Comparison of ENCODE assay signal across 18 mouse cellular contexts in the genomic region with DNA sequence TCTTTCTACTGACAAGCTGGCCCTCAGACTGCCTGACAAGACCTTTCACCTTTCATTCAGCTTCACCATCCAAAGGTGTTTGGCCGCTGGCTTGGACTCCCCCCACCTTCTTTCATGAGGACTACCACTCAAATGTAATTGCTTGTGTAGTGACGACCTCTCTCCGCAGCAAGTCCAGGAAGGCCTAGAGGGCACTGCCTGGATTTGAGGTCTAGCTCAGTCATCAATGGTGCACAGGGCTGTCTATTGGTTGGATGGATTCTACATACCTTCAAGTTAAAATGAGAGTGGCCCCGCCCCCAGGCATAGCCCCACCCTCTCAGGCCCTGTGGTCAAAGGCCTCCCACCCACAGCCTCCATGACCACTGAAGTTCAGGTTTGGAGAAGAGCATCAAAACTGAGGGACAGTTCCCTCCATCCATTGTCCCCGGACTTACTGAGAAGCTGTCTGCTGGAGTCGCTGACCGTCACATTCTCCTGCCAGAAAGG. TPM values are rescaled to one million over a fixed set of nuclear protein-coding genes. Genes with fewer than 3 reads are reported as not detected.
DNase-seq lines count a peak whose midpoint lies in the region; ATAC-seq lines count a peak whose summit lies in the region.
"Had no signal": no experiment of that assay in that cellular context is flagged by ENCODE, and none has a peak within 500 bp of the region (broad histone marks: within the 10 kb centered on the region; RNA-seq: fewer than 3 reads in every experiment).

No protein-coding gene starts in this region.

- peaks cover 46% of the 10 kb centered on the region for H3K27me3 ChIP-seq in hindbrain, embryonic 15.5 days
- H3K27me3 ChIP-seq in hindbrain, embryonic 10.5 days (ENCODE audit: insufficient read depth, poor library complexity, severe bottlenecking), result peaks cover 66% of the 10 kb centered on the region
- peaks cover 44% of the 10 kb centered on the region for H3K27me3 ChIP-seq in liver, embryonic 11.5 days (replicated peaks; ENCODE audit: control insufficient read depth, insufficient read depth, low read length)
- H3K27me3 ChIP-seq in neural tube, embryonic 12.5 days (replicated peaks), result peaks cover 40% of the 10 kb centered on the region

- H3K4me1 ChIP-seq in hindbrain, embryonic 15.5 days (replicated peaks), result peaks cover 11% of the 10 kb centered on the region
- peaks cover 11% of the 10 kb centered on the region for H3K4me1 ChIP-seq in hindbrain, embryonic 10.5 days (replicated peaks)
- H3K4me1 ChIP-seq in liver, embryonic 11.5 days (replicated peaks; ENCODE audit: control insufficient read depth, insufficient read depth, low read length), result no peaks in the 10 kb centered on the region
- H3K4me1 ChIP-seq in neural tube, embryonic 12.5 days, result peaks cover 9% of the 10 kb centered on the region

- no peaks in the 10 kb centered on the region for H3K36me3 ChIP-seq in hindbrain, embryonic 15.5 days
- no peaks in the 10 kb centered on the region for H3K36me3 ChIP-seq in hindbrain, embryonic 10.5 days
- H3K36me3 ChIP-seq in liver, embryonic 11.5 days (ENCODE audit: control insufficient read depth, insufficient read depth, low read length), result no peaks in the 10 kb centered on the region
- no peaks in the 10 kb centered on the region for H3K36me3 ChIP-seq in neural tube, embryonic 12.5 days
- H3K36me3 ChIP-seq: embryonic facial prominence, embryonic 12.5 days; forebrain, embryonic 12.5 days; heart, embryonic 13.5 days had no signal

- no peak overlapping the region; the same call in 1 of the 2 replicates for H3K4me3 ChIP-seq in hindbrain, embryonic 15.5 days
- H3K4me3 ChIP-seq in hindbrain, embryonic 10.5 days, result no peak overlapping the region
- no peak overlapping the region for H3K4me3 ChIP-seq in liver, embryonic 11.5 days (ENCODE audit: low read depth, low read length)
- H3K4me3 ChIP-seq in neural tube, embryonic 12.5 days, result no peak overlapping the region

- no peak overlapping the region for H3K9ac ChIP-seq in hindbrain, embryonic 15.5 days
- H3K9ac ChIP-seq in liver, embryonic 11.5 days (ENCODE audit: low read depth, low read length), result no peak overlapping the region
- H3K9ac ChIP-seq in neural tube, embryonic 12.5 days, result no peak overlapping the region
- H3K9ac ChIP-seq: embryonic facial prominence, embryonic 12.5 days; forebrain, embryonic 12.5 days; heart, embryonic 13.5 days had no signal

- no peak overlapping the region for H3K27ac ChIP-seq in hindbrain, embryonic 15.5 days (replicated peaks)
- no peak overlapping the region for H3K27ac ChIP-seq in hindbrain, embryonic 10.5 days
- H3K27ac ChIP-seq in liver, embryonic 11.5 days (ENCODE audit: low read depth, low read length), result no peak overlapping the region
- H3K27ac ChIP-seq in neural tube, embryonic 12.5 days, result no peak overlapping the region
- H3K27ac ChIP-seq: embryonic facial prominence, embryonic 12.5 days; forebrain, embryonic 12.5 days; heart, embryonic 13.5 days; hindbrain, embryonic 14.5 days had no signal

- WGBS in hindbrain, embryonic 15.5 days, result 43% methylated on average over 7 of the region's 7 CpGs
- WGBS in hindbrain, embryonic 10.5 days, result 45% methylated on average over 7 of the region's 7 CpGs
- 43% methylated on average over 7 of the region's 7 CpGs for WGBS in liver, embryonic 11.5 days
- 35% methylated on average over 7 of the region's 7 CpGs for WGBS in neural tube, embryonic 12.5 days

- no peak for ATAC-seq in hindbrain, embryonic 15.5 days (ENCODE audit: low FRiP score, low read depth)
- ATAC-seq in liver, embryonic 11.5 days (replicated peaks; ENCODE audit: low FRiP score), result no peak
- peak; percentile 50; the same call in 1 of the 2 replicates for ATAC-seq in neural tube, embryonic 12.5 days (ENCODE audit: low FRiP score, low read depth)
- ATAC-seq: forebrain, embryonic 16.5 days had no signal

- peak overlapping the region; percentile 96 for H3K4me2 ChIP-seq in hindbrain, embryonic 15.5 days
- H3K4me2 ChIP-seq in liver, embryonic 11.5 days, result no peak overlapping the region
- no peak overlapping the region for H3K4me2 ChIP-seq in neural tube, embryonic 12.5 days (replicated peaks)

- H3K9me3 ChIP-seq in hindbrain, embryonic 15.5 days, result no peaks in the 10 kb centered on the region
- no peaks in the 10 kb centered on the region for H3K9me3 ChIP-seq in hindbrain, embryonic 10.5 days
- no peaks in the 10 kb centered on the region for H3K9me3 ChIP-seq in liver, embryonic 11.5 days (ENCODE audit: control insufficient read depth, low read length)
- no peaks in the 10 kb centered on the region for H3K9me3 ChIP-seq in neural tube, embryonic 12.5 days
- H3K9me3 ChIP-seq: embryonic facial prominence, embryonic 12.5 days; forebrain, embryonic 12.5 days; heart, embryonic 13.5 days had no signal

- DNase-seq in hindbrain, embryonic 10.5 days (ENCODE audit: low spot score), result no peak
- peak; percentile 27 for DNase-seq in liver, embryonic 11.5 days (ENCODE audit: low spot score)
- DNase-seq in liver, result no peak
- DNase-seq in neural tube, embryonic 10.5 days (ENCODE audit: extremely low spot score, low spot score), result no peak
- peak; percentile 65 for DNase-seq in testis, postnatal 10 days (ENCODE audit: low spot score)
- DNase-seq in right cerebral cortex, postnatal 4 days, result no peak
- DNase-seq: adrenal gland, adult 8-10 months; cerebellum, adult 11 months; cerebellum, adult 8-10 months; gastrocnemius, postnatal 14 days had no signal

RNA-seq across cellular contexts. Expression of a gene that starts 1.3 kb away (rescaled TPM):
- polyA plus RNA-seq in hindbrain, embryonic 15.5 days (2015; fragmentation: Nextera tagmentation; extraction: Ambion mirVana), result 0.77 and 0.79 TPM in 2 replicates
- 0.19 TPM in 1 of 2 replicates, not detected in the other for polyA plus RNA-seq in hindbrain, embryonic 10.5 days (2016; fragmentation: Nextera tagmentation; extraction: Ambion mirVana)
- polyA plus RNA-seq in liver, embryonic 11.5 days (2014; fragmentation: Nextera tagmentation; extraction: Ambion mirVana), result not detected in 2 replicates
- polyA plus RNA-seq in neural tube, embryonic 12.5 days (2016; fragmentation: Nextera tagmentation; extraction: Ambion mirVana), result not detected in 2 replicates
- polyA plus RNA-seq: forebrain, embryonic 12.5 days; heart, embryonic 13.5 days; heart, postnatal 0 days had no signal

RNA-seq across cellular contexts. Expression of a gene that starts 46.9 kb away (rescaled TPM):
- polyA plus RNA-seq in hindbrain, embryonic 15.5 days (2015; fragmentation: Nextera tagmentation; extraction: Ambion mirVana), result 43.8 and 51.7 TPM in 2 replicates
- polyA plus RNA-seq in hindbrain, embryonic 10.5 days (2016; fragmentation: Nextera tagmentation; extraction: Ambion mirVana), result 24.0 and 26.0 TPM in 2 replicates
- 21.3 and 22.3 TPM in 2 replicates for polyA plus RNA-seq in liver, embryonic 11.5 days (2014; fragmentation: Nextera tagmentation; extraction: Ambion mirVana)
- 23.3 and 25.6 TPM in 2 replicates for polyA plus RNA-seq in neural tube, embryonic 12.5 days (2016; fragmentation: Nextera tagmentation; extraction: Ambion mirVana)

Comparison
In these comparisons a context has a peak if more than half of its experiments do, and no peak if none do; other contexts are left out.
1. DNase-seq: peak in liver, embryonic 11.5 days (single experiment) and testis, postnatal 10 days (single experiment); none in hindbrain, embryonic 10.5 days (single experiment), liver (single experiment), neural tube, embryonic 10.5 days (single experiment) and right cerebral cortex, postnatal 4 days (single experiment).